Mouse (Mus musculus) pancreas, adult 10 weeks (tissue): ENCODE measurements around the gene Tbc1d22b. TPM values are rescaled to one million over a fixed set of nuclear protein-coding genes. Genes with fewer than 3 reads are reported as not detected.

ENCODE experiments used
- polyA plus RNA-seq: library from polyadenylated mRNA; stranded (reverse); fragments of 350-450 nt; fragmentation: Illumina TruSeq; extraction: RNeasy Lipid Tissue Mini Kit (QIAGEN cat#74804); gene quantifications from one replicate; pipeline ENCODE4 v1.2.3, GENCODE M21; 2015; ENCODE audit warnings: low read depth, low replicate concordance; ENCODE audit not compliant: insufficient read depth

Tbc1d22b gene
- 5.9 TPM for polyA plus RNA-seq

DNA sequence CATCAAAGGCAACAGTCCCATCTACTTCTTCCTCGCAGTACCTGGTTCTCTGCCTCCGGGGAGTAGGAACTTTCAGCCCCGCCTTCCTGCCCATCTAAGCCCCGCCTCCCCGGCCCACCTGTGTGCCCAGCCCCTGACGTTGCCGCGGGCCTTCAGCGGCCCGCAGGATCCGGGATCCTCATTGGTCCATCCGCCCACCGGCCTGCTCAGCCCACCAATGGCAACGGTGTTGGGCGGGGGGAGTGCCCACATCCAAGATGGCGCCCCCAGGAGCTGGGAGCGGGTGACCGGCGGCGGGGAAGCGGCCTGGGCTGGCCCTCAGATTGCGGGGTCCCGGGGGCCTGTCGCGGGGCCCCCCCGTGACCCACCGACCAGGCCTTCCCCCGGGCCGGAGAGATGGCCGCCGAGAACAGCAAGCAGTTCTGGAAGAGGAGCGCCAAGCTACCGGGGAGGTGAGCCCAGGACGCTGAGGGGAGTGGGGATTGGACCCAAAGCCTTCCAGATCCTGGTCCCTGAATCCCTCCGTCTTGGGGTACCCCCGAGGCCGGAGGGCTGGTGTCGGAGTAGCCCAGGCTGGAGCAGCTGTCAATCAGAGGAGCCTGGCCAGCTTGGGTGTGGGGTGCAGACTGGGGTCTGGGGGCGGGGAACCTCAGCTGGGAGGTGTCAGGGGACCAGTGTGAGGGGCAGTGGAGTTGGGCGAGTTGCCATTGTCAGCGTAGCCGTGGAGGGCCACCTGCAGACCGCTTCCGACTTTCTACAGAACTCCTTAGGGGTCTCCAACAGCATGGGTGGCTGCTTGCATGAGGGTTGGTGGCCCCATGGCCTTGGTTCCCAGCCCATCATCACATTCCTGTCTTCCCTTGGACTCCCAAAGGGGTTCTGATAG lies at the start of gene Tbc1d22b, which contains the start of gene Gm17657:
Tbc1d22b (plus strand) TSS at position 243 of the 886 bp plus-strand sequence.
Gm17657 (minus strand) TSS at position 96 of the 886 bp plus-strand sequence.

DNA sequence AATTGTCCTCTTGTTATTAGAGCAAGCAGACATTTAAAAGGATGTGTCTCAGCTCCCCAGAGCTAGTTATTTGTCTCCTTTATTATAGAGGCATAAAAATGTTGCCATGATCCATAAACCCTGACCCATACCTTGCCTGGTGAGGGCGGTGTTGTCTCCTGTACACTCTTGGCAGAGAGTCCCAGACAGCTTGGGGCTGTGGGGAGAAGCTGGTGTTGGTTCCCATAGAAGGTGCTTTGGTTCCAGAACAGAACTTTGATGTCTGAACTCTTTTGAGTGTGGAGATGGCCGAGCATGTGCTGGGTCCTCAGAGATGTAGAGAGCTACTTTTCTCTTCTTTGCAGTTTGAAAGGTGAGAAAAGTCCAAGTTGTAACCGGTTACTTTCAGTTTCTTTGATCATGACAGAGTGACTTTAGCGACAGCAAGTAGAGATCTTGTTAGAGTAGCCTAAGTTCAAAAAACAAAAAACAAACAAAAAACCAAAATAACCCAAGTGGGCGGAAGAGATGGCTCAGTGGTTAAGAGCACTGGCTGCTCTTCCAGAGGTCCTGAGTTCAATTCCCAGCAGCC lies 2.7 kb downstream of the Tbc1d22b start, which contains the start of gene Tmem217:
Tmem217 (minus strand) TSS at position 224 of the 571 bp plus-strand sequence.

DNA sequence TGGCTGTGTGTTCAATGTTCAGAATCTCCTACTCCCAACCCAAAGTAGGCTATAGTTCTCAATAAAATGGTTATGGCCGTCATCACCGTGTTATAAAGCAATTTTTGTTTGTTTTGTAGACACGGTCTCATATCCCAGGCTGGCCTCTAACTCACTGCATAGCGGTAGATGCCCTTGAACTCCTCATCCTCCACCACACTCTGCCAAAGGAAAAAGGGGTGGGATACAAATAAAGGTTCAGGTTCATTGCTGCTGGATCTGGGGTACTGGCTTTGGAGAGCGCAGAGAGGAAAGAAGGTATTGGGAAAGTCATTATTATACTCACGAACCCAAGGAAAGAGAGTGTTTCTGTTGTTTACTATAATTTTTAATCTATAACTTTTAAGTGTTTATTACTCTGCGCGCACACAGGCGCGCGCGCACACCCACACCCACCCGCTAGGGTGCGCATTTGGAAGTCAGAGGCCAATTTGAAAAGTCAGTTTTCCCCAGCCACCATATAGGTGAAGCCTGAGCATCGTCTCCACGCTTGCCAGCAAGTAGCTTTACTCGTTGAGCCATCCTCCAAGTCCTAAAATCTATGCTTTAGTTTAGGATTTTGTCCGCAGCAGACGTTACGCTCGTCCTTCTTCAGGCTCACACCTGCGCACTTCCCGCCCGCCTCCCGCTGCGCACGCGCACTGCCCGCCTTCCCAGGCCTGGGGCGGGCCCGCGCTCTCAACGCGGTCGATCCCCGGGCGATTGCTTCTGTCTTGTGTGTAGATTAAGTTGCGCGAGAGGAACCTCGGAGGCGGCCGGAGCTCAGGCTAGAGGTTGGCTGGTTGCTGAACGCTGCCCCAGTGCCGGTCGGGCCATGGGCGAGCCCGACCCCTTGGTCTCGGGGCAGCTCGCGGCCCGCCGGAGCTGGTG lies 64.8 kb downstream of the Tbc1d22b start, which contains the start of the genes Rnf8 and Gm28043:
Rnf8 (plus strand) TSS at position 676 of the 909 bp plus-strand sequence.
Gm28043 (plus strand) TSS at position 762 of the 909 bp plus-strand sequence.

Other genes starting within 250 kb of the Tbc1d22b start
- 17.9 TPM for gene Pi16, start 232.1 kb upstream of the Tbc1d22b start, polyA plus RNA-seq
- 60.3 TPM for gene Mtch1, start 201.9 kb upstream of the Tbc1d22b start, polyA plus RNA-seq
- 5.5 TPM for gene Fgd2, start 188.9 kb upstream of the Tbc1d22b start, polyA plus RNA-seq
- gene Pim1, start 59.0 kb upstream of the Tbc1d22b start, polyA plus RNA-seq = 6.6 TPM
- not detected for gene Gm17657, start 147 bp upstream of the Tbc1d22b start, polyA plus RNA-seq
- gene Tmem217, start 2.6 kb downstream of the Tbc1d22b start, polyA plus RNA-seq = not detected
- gene Rnf8, start 65.0 kb downstream of the Tbc1d22b start, polyA plus RNA-seq = 18.0 TPM
- 0.59 TPM for gene Gm28043, start 65.1 kb downstream of the Tbc1d22b start, polyA plus RNA-seq
- 9.2 TPM for gene Cmtr1, start 110.8 kb downstream of the Tbc1d22b start, polyA plus RNA-seq
- gene Ccdc167, start 167.3 kb downstream of the Tbc1d22b start, polyA plus RNA-seq = 5.4 TPM